Mouse (Mus musculus) ovary, postnatal 10 days (tissue): ENCODE results near the gene Rxrb.

Experiments used
- DNase-seq: peaks from one replicate; pipeline ENCODE4 v3.0.0; 2022; ENCODE audit warnings: low spot score

Rxrb gene

GRCm38 (mm10) chr17:34025756-34026151, 5.9 kb upstream of the Rxrb start:
- DNase-seq = no peak

GRCm38 (mm10) chr17:34026221-34026620, 5.4 kb upstream of the Rxrb start:
- no peak for DNase-seq

- no peak for DNase-seq
These were observed 4.5 kb upstream of the Rxrb start for GRCm38 (mm10) chr17:34026917-34027655.

- DNase-seq = peak; percentile 74
These were observed 3.9 kb upstream of the Rxrb start, which contains the start of gene H2-Ke6 for GRCm38 (mm10) chr17:34027656-34028223. Gene H2-Ke6, minus strand, starts transcription at chr17:34028060.

GRCm38 (mm10) chr17:34028501-34029149, 3.0 kb upstream of the Rxrb start:
- no peak for DNase-seq

GRCm38 (mm10) chr17:34029150-34029889, 2.3 kb upstream of the Rxrb start:
- DNase-seq = no peak

- no peak for DNase-seq
These were observed 1.6 kb upstream of the Rxrb start for GRCm38 (mm10) chr17:34029890-34030595.

GRCm38 (mm10) chr17:34030861-34031326, 718 bp upstream of the Rxrb start:
- DNase-seq = no peak

- DNase-seq = peak; percentile 37
These were observed 591 bp downstream of the Rxrb start for GRCm38 (mm10) chr17:34032174-34032632.

DNA sequence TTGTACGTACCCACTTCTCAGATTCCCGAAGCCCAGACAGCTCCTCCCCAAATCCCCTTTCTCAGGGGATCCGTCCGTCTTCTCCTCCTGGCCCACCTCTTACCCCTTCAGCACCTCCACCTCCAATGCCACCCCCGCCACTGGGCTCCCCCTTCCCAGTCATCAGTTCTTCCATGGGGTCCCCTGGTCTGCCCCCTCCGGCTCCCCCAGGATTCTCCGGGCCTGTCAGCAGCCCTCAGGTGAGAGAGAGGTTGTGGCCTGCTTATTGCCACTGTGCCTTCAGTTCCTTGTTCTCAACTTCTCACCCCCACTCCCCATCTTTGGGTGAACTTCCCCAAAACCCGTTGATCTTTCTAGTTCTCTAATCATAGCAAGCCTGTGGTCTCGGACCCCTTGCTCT, 1.2 kb downstream of the Rxrb start:
- DNase-seq = no peak

- no peak for DNase-seq
These were observed 1.8 kb downstream of the Rxrb start for GRCm38 (mm10) chr17:34033441-34033840.

- no peak for DNase-seq
These were observed 2.5 kb downstream of the Rxrb start for GRCm38 (mm10) chr17:34034064-34034463.

- no peak for DNase-seq
These were observed 3.9 kb downstream of the Rxrb start for GRCm38 (mm10) chr17:34035517-34035916.

- no peak for DNase-seq
These were observed 5.0 kb downstream of the Rxrb start for GRCm38 (mm10) chr17:34036647-34037046.

DNA sequence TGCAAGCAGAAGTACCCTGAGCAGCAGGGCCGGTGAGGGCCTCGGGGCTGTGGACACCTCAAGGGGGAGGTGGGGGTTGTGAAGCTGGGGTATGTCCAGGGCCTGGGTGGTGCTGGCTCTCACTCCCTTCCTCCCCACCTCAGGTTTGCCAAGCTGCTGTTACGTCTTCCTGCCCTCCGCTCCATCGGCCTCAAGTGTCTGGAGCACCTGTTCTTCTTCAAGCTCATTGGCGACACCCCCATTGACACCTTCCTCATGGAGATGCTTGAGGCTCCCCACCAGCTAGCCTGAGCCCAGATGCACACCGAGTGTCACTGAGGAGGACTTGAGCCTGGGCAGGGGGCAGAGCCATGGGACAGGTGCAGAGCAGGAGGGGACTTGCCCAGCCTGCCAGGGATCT, 5.6 kb downstream of the Rxrb start:
- no peak for DNase-seq

DNA sequence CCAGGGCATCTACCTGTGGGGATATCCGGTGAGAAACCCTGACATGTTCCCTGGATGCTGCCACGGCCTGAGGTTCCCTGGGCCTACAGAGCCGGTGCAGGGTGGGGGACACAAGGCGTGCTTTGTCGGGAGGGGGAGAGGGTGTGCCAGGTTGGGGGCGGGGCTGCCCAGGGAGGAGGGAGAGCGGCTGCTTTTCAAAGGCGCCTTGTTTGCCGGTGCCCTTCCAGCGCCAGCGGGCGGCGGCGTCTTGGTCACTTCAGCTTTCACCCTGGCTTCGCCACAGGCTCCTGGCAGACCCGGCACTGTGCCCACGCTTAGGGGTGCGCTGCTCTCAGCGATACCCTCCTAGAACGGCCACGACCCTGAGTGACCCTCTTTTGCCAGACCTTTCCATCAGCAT, 6.8 kb downstream of the Rxrb start:
- DNase-seq = no peak

GRCm38 (mm10) chr17:34038878-34039561, 7.4 kb downstream of the Rxrb start, which contains the start of gene Col11a2:
Gene Col11a2, plus strand, starts transcription at chr17:34039437.
- no peak for DNase-seq

DNA sequence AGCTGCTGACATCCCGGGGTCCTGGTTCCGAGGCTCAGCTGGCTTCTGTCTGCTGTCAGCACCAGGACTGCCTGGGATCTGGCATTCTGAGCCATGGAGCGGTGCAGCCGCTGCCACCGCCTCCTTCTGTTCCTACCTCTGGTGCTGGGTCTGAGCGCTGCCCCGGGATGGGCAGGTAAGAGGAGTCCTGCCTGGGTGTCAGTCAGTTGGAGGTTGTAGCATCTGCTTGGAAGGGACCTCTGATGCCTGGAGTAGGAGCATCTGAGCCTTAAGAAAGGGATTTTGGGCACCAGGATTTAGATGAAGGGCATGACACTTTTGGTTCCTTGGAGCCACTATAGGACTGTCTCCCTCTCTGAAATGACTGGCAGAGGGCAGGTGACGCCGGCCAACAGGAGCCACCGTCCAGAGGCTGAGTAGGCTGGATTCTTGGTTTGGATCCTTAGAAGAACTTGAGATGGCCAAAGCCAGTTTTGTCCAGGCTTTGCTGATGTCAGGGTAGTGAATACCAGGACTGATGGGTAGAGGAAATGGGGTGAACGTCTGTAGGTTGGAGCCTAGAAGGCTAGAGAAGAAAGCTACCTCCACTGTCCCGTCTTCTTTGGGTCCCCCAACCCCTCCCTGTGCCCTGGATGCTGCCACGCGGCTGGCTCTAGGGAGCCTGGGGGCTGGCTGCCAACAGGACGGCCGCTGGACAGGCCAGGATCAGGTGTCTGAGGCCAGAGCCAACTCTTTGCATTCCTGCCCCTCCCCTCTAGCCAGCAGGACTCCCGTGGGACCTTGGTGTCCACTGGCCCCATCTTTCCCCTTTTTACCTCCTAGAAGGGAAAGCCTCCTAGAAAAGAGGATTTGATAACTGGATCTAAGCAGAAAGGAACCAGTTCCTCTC, 8.2 kb downstream of the Rxrb start:
- DNase-seq = no peak

DNA sequence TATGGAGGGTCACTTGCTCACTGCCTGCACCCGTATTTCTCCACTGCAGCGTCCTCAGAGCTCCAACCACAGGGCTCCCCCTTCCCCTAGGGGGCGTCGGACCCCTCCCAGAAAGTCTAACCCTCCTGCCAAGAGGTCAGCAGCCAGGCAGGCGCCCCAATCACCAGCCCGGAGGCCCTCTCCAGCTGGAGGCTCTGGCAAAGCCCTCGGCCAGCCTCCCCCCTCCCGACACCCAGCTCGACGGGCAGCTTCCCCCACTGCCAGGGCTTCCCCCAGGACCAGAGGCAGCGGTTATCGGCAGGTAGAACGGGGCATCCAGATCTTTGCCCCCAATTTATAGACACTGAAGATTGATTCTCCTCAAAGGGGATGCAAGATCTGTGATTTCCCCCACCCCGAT, 14.3 kb downstream of the Rxrb start:
- no peak for DNase-seq
